Mouse (Mus musculus) spleen, adult 2 months (tissue): Measurements from ENCODE around the gene Usp45.

Experiments
- CTCF ChIP-seq: fragments of 200-500 bp; IDR thresholded peaks from 2 replicates; pipeline ENCODE4 v1.5.1; 2011; ENCODE audit warnings: mild to moderate bottlenecking, inconsistent platforms; ENCODE audit not compliant: insufficient read depth, insufficient read length, insufficient replicate concordance; ENCODE audit errors: extremely low read depth
- POLR2A ChIP-seq: fragments of 200-500 bp; IDR thresholded peaks from 2 replicates; pipeline ENCODE4 v1.6.1; 2011; ENCODE audit warnings: low read depth, low read length, inconsistent platforms

GRCm38 (mm10) chr4:21755123-21755789 is 11.7 kb upstream of the Usp45 start:
- no peak for TF ChIP-seq CTCF
- no peak for TF ChIP-seq POLR2A
